Mouse (Mus musculus): ENCODE data around the gene Sla2.
"Not testable (repeated sequence)": the region's sequence is repeated elsewhere in the genome, so short reads cannot be mapped to it uniquely, and the experiment has no call there.

The Sla2 gene

DNA sequence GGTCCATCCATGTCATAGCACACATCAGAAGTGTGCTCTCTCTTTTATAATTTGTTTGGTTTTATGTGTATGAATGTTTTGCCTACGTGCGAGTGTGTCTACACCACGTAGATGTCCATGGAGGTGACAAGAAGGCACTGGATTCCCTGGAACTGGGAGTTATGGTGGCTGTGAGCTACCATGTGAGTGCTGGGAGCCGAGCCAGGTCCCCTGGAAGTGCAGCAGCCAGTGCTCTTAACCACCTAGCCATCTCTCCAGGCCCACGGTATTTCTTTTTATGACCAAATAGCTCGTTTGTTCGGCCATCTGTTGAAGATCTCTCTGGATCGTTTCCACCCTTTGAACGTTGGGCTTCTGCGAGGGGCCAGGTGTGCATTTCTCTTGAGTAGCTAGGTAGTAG lies 43.7 kb downstream of the Sla2 start:
- in situ Hi-C loops (cut with MboI; ENCODE audit: unreplicated experiment in 2 of 2) = no loop called here

DNA sequence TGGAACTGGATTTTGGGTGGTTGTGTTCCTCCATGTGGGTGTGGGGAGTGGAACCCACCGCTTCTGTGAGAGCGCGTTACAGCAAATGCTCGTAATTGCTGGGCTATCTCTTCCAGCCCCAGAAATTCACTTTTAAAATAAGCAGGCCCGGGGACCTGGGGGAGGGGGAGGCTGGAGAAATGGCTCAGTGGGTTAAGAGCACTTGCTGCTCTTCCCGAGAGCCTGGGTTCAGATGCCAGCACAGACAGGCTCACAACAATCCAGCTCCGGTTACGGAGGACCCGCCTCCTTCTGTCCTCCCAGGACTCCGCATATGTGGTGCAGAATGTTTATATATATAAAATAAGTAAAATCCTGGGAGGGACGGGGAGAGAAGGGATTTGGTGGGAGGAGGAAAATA lies 44.3 kb downstream of the Sla2 start:
- in situ Hi-C loops (cut with MboI; ENCODE audit: unreplicated experiment in 2 of 2) = no loop called here

DNA sequence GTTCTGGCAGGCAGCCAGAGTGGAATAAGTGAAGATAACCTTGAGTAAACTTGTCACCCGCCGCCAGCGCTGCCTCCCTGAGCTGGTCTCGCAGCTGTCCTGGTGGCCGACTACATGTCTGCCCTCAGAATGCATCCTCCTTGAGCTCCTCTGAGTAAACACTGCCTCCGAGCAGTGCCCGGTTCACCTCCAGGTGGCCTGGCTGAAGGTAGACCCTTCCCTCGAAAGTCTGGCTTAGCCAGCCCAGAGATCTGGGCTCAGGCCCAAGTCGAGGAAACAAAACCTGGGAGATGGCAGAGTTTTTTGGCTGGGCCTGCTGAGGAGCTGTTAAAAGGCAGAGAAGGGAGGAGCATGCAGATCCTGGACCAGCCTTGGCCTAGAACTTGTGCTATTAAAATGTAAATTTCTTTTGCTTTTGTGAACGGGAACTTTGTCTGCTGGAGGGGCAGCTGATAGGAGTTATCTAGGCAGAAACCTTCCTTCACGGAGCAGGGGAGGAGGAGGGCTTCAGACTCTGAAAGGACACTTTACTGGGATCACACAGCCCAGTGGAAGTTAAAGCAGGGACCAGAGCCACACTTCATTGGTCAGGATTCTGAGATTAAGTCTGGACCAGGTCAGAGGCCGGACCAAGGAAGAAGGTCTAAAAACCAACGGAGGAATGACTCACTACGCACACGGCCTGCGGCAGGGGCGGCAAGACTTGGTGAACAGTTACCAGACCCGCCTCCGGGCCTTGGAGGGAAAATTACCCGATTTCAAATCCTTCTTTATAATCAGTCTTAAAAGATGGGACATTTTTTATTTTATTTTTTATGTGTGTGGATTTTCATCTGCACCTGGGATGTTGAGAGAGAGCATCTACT lies 44.9 kb downstream of the Sla2 start:
- in situ Hi-C loops (cut with MboI; ENCODE audit: unreplicated experiment in 2 of 2) = no loop called here

DNA sequence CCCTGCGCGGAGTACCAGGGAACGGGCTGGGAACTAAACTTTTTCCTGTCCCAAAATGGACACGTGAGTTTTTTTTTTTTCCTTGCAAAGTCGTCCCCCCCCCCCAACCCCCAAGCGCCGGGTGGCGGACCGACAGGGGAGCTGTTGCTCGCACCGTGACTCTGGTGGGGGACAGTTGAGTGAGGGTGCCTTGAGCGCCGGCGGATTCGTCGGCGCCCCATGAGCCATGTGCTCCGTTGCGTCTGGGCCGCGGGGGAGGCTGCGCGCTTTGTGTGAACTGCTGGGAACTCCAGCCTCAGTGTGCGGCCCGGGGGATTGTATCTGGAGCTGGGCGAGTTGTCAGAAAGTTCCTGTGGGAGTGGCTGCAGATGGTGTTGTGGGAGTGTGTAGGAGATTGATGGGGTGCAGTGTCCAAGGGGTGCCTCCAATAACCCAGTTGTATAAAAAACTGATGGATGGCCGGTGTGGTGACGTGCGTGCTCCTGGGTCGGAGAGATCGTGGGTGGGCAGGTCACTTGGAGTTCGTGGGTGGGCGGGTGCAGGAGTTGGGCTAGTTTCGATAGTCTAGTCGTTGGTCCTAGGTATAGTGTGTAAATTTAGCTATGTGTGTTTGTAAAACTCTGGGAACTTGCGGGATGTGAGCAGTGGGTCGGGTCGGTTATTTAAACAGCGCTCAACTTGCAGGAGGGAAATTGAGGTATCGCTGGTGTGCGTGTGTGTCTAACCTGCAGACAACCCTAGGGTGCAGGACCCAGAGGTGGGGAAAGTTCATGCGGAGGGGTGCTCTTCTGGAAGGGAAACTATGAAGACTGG lies 45.8 kb downstream of the Sla2 start:
- in situ Hi-C loops (cut with MboI; ENCODE audit: unreplicated experiment in 2 of 2) = no loop called here

DNA sequence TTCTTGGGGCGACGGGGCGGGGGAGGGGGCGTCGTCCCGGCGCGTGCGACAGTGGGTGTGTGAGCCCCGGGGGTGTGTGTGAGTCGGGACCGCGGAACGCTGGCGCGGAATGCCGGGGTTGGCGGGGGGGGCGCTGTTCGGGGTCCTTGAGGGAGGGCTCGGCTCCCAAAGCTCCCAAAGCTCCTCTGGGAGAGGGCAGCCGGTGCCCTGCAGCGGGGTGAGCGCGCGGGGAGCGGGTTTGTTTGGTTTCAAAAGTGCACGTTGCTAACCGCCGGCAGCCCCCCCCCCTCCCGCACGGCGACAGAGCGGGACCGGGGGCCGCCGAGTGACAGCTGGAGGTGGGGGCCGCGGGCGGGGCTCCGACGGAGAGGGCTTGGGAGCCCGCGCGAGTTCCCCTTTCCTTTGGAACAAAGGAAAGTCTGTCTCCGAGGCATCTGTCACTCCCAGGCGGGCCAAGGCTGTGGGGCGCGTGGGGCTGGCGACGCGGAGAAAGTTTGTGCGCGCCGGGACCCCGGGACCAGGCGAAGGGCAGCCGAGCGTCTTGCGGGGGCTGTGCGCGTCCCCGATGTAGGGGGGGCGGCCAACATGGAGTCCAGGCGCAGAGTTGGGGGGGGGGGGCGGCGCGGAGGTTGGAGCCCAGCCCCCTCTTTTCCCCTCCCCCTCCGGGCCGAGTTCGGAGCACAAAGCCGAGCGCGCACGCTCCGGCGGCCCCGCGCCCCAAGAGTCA lies 46.5 kb downstream of the Sla2 start:
- in situ Hi-C loops (cut with MboI; ENCODE audit: unreplicated experiment in 2 of 2) = no loop called here

DNA sequence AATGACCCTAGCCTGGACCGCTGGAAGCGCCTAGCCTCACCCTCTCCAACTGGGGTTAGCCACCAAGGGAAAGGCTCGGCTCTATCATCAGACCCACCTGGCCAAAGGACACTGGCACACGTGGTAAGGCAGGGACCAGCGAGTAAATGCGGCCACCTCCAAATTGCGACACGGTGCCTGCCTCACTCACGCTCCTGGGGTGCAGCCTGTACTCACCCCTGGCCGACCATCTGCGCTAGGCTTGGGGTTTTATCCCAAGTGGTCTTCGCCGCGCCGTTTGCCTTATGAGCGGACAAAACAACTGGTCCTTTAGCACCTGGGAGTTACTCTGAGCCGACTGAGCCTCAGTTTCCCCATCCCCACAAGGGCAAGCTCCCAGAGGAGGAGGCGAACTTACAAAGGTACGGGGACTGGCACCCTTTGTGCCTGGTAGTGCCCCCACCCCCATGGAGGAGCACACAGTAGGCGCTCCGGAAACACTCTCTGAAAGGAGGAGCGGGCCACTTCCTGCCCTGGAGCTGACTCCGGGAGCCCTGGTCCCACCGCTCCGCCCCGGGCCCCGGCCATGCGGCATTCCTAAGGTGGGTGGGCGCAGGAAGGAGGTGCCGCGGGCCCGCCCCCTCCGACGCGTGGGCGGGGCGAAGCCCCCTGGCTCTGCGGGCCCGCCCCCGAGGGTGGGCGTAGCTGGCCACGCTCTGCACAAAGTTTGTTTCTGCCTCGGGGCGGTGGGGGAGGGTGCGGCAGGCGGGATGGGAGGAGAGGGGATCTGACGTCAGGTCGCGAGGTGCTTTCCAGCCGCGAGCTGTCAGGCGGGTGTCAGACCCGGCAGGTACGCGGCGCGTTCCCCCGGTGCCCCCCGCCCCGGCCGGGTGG lies 47.4 kb downstream of the Sla2 start, which contains the start of gene Tgif2:
TSS of gene Tgif2 (plus strand) at position 689 of the 873 bp plus-strand sequence.
- in situ Hi-C loops (cut with MboI; ENCODE audit: unreplicated experiment in 2 of 2) = no loop called here

DNA sequence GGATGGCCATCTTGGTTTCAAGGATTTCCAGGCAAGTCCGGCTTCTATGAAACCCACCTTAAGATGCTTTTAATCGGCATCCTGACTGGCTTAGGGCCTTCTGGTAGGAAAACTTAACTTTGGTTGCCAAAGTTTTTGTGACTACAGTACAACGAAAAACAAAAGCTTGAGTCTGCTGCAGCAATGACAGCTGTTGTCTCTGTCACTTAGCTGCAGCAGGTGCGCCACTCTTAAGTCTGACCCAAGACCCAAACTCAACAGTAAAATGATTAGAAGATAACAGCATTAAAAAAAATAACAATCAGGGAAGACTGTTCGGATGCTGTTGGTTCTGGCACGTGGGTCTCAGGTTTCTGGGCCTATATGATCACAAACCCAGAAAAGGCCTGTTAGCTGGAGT lies 48.2 kb downstream of the Sla2 start:
- in situ Hi-C loops (cut with MboI; ENCODE audit: unreplicated experiment in 2 of 2) = no loop called here

DNA sequence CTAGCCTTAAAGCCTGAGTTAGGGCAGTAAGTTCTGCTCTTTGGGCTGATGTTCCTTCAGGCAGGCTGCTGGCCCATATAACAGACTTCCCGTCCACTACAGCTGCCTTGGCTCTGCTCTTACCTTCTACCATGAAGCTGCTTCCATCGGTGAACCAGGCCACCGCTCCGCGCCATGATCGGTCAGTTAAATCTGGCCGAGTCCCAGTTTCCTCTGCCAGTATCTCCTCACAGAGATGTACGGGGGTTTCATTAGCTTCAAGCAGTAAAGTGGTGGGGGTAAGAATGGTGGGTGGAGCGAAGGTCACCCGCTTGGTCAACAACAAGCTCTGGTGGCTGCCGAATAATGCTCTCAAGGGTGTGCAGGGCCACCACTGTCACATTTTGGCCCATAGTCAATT lies 52.7 kb downstream of the Sla2 start:
- in situ Hi-C loops (cut with MboI; ENCODE audit: unreplicated experiment in 2 of 2) = no loop called here

DNA sequence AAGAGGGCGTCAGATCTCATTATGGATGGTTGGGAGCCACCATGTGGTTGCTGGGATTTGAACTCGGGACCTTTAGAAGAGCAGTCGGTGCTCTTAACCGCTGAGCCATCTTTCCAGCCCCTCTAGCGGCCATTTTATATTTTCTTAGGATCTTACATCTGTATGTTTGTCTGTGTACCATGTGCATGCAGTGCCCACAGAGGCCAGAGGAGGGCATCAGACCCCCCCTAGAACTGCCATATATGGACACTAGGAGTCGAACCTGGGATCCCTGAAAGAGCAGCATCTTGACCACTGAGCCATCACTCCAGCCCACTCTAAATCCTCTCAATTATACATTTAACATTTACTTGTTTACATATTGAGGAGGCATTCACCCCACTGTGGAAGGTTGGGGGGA lies 61.9 kb downstream of the Sla2 start:
- in situ Hi-C loops (cut with MboI; ENCODE audit: unreplicated experiment in 2 of 2) = not testable (repeated sequence)
